Mouse (Mus musculus) heart, adult 2 months (tissue): ENCODE results near the gene Vsig10. TPM values are rescaled to one million over a fixed set of nuclear protein-coding genes. Genes with fewer than 3 reads are reported as not detected.

ENCODE experiments used
- DNase-seq, 2 experiments: peaks; one replicate each; pipeline ENCODE4 v3.0.0; 2021
- H3K27ac ChIP-seq: fragments of 200-600 bp; 2 replicates; pipeline ENCODE4 v1.8.1; 2022
- H3K27me3 ChIP-seq: fragments of 200-500 bp; 2 replicates; pipeline ENCODE4 v1.6.1; 2012; ENCODE audit warnings: mild to moderate bottlenecking, low read length, inconsistent platforms, mixed read lengths; ENCODE audit not compliant: control insufficient read depth, insufficient read depth
- H3K36me3 ChIP-seq: fragments of 200-500 bp; 2 replicates; pipeline ENCODE4 v1.6.1; 2012; ENCODE audit warnings: low read length, inconsistent platforms; ENCODE audit not compliant: control insufficient read depth, insufficient read depth
- H3K4me1 ChIP-seq: fragments of 200-500 bp; 2 replicates; pipeline ENCODE4 v1.6.1; 2011; ENCODE audit warnings: low read length; ENCODE audit not compliant: control insufficient read depth, insufficient read depth
- H3K4me3 ChIP-seq: fragments of 200-600 bp; 2 replicates; pipeline ENCODE4 v1.8.1; 2022
- H3K79me2 ChIP-seq: fragments of 200-500 bp; replicated peaks from 2 replicates; pipeline ENCODE4 v1.6.1; 2012; ENCODE audit warnings: mild to moderate bottlenecking, inconsistent platforms, low read length, moderate library complexity, mixed read lengths; ENCODE audit not compliant: control insufficient read depth, insufficient read depth
- H3K9ac ChIP-seq: fragments of 200-500 bp; 2 replicates; pipeline ENCODE4 v1.6.1; 2012; ENCODE audit warnings: low read depth, mild to moderate bottlenecking, control low read depth, inconsistent platforms, low read length, mixed read lengths
- CTCF ChIP-seq: fragments of 200-600 bp; IDR thresholded peaks from 2 replicates; pipeline ENCODE4 v1.8.1; 2022; ENCODE audit warnings: antibody characterized with exemption, mild to moderate bottlenecking, moderate library complexity
- EP300 ChIP-seq: fragments of 200-500 bp; IDR thresholded peaks from 2 replicates; pipeline ENCODE4 v1.6.1; 2011; ENCODE audit warnings: low read depth, low read length, control low read depth; ENCODE audit not compliant: insufficient read depth
- POLR2A ChIP-seq: fragments of 200-500 bp; IDR thresholded peaks from 2 replicates; pipeline ENCODE4 v1.6.1; 2011; ENCODE audit warnings: mild to moderate bottlenecking, low read depth, low read length, control low read depth; ENCODE audit not compliant: insufficient read depth
- WGBS: fragments of 180-500 bp; shearing (Covaris S2); methylation state at CpG from one replicate; pipeline ENCODE4 v1.1.7; 2018; 5-methylcytosine and 5-hydroxymethylcytosine counted together
- intact Hi-C: fragments of 180-260 bp; cut with DNase I; formaldehyde crosslinking; loops from one replicate; pipeline ENCODE4 v1.15.1; 2025
- polyA plus RNA-seq: library from polyadenylated mRNA; depleted of rRNA; stranded (reverse); fragments of >200 nt; gene quantifications from 2 replicates; pipeline ENCODE4 v1.2.3, GENCODE M21; 2012
- total RNA-seq, 2 experiments: library from RNA; stranded (reverse); gene quantifications; 2 replicates each; pipeline ENCODE4 v1.2.3; 2021

Gene Vsig10
- total and polyA plus RNA-seq, 3 experiments, result 7.0 to 8.9 (median 8.8) TPM

GRCm38 (mm10) chr5:117383198-117383597 is 64.3 kb downstream of the Vsig10 start:
- no peak for TF ChIP-seq EP300
- TF ChIP-seq CTCF, result no peak
- no peak for TF ChIP-seq POLR2A
- intact Hi-C loops, result loop anchor here (10.0 kb wide), 1 partner anchor 268 kb away; the partner anchor contains the start of gene Suds3
- Histone ChIP-seq H3K4me1 (no peaks in the 10 kb centered on the region), H3K9ac (no peak overlapping the region), H3K79me2 (no peaks in the 10 kb centered on the region), H3K36me3 (no peaks in the 10 kb centered on the region), H3K27ac (no peak overlapping the region), H3K4me3 (no peak overlapping the region), H3K27me3 (no peaks in the 10 kb centered on the region)
- no peak for DNase-seq
- 75% methylated on average over 12 of the region's 12 CpGs for WGBS

- peak overlapping the region; percentile 80 for H3K9ac ChIP-seq
- H3K4me3 ChIP-seq, result peak overlapping the region; percentile 59
- H3K27me3 ChIP-seq, result no peaks in the 10 kb centered on the region
- peak overlapping the region; percentile 55; the same call in 1 of the 2 replicates for H3K27ac ChIP-seq
- TF ChIP-seq CTCF (peak; percentile 51), POLR2A (no peak)
- no peak for DNase-seq
- H3K79me2 ChIP-seq, result no peaks in the 10 kb centered on the region
- H3K4me1 ChIP-seq, result peaks cover 1% of the 10 kb centered on the region
- H3K36me3 ChIP-seq, result no peaks in the 10 kb centered on the region
- 8% methylated on average over 16 of the region's 16 CpGs for WGBS
- intact Hi-C loops, result loop anchor here (2.0 to 10.0 kb wide), 3 partner anchors 32 to 274 kb away; partner anchors contain the start of genes Suds3, Vsig10 and Wsb2
These were observed 69.4 kb downstream of the Vsig10 start for GRCm38 (mm10) chr5:117388296-117388751.

- H3K36me3 ChIP-seq, result no peaks in the 10 kb centered on the region
- no peaks in the 10 kb centered on the region for H3K27me3 ChIP-seq
- peaks cover 1% of the 10 kb centered on the region for H3K4me1 ChIP-seq
- H3K4me3 ChIP-seq, result peak within 1 kb of the TSS; percentile 59
- H3K27ac ChIP-seq, result peak within 1 kb of the TSS; percentile 55; the same call in 1 of the 2 replicates
- TF ChIP-seq EP300 (no peak), POLR2A (peak; percentile 41; the same call in 1 of the 2 replicates), CTCF (no peak)
- intact Hi-C loops, result loop anchor here (2.0 to 10.0 kb wide), 3 partner anchors 32 to 274 kb away; partner anchors contain the start of genes Suds3, Vsig10 and Wsb2
- peak; percentile 96 for DNase-seq
- no peaks in the 10 kb centered on the region for H3K79me2 ChIP-seq
- H3K9ac ChIP-seq, result peak within 1 kb of the TSS; percentile 80
- WGBS, result 1% methylated on average over 44 of the region's 44 CpGs
These were observed 70.0 kb downstream of the Vsig10 start, which contains the start of gene Rfc5 for GRCm38 (mm10) chr5:117388877-117389276. TSS of gene Rfc5 (minus strand) at chr5:117389047.

- no peak overlapping the region for H3K27ac ChIP-seq
- H3K79me2 ChIP-seq, result no peaks in the 10 kb centered on the region
- no peaks in the 10 kb centered on the region for H3K36me3 ChIP-seq
- intact Hi-C loops, result no loop called here
- no peak for DNase-seq
- whole genome bisulfite sequencing, result 84% methylated on average over 1 of the region's 1 CpGs
- no peak overlapping the region for H3K9ac ChIP-seq
- no peak overlapping the region for H3K4me3 ChIP-seq
- H3K27me3 ChIP-seq, result no peaks in the 10 kb centered on the region
- H3K4me1 ChIP-seq, result peaks cover 1% of the 10 kb centered on the region
- TF ChIP-seq CTCF, result no peak
- no peak for TF ChIP-seq POLR2A
- no peak for TF ChIP-seq EP300
These were observed 72.0 kb downstream of the Vsig10 start for GRCm38 (mm10) chr5:117390895-117391294.

- Histone ChIP-seq H3K27me3 (no peaks in the 10 kb centered on the region), H3K4me3 (no peak overlapping the region), H3K4me1 (no peaks in the 10 kb centered on the region), H3K27ac (no peak overlapping the region), H3K9ac (no peak overlapping the region), H3K79me2 (no peaks in the 10 kb centered on the region), H3K36me3 (no peaks in the 10 kb centered on the region)
- TF ChIP-seq CTCF (no peak), POLR2A (no peak), EP300 (no peak)
- intact Hi-C loops, result no loop called here
- DNase-seq, result no peak
- 84% methylated on average over 5 of the region's 5 CpGs for WGBS
These were observed 77.0 kb downstream of the Vsig10 start for GRCm38 (mm10) chr5:117395834-117396233.

GRCm38 (mm10) chr5:117396596-117397014 is 77.7 kb downstream of the Vsig10 start:
- TF ChIP-seq CTCF (no peak), EP300 (no peak), POLR2A (no peak)
- Histone ChIP-seq H3K27ac (no peak overlapping the region), H3K9ac (no peak overlapping the region), H3K79me2 (no peaks in the 10 kb centered on the region), H3K4me3 (no peak overlapping the region), H3K27me3 (no peaks in the 10 kb centered on the region), H3K4me1 (no peaks in the 10 kb centered on the region), H3K36me3 (no peaks in the 10 kb centered on the region)
- 71% methylated on average over 6 of the region's 6 CpGs for WGBS
- DNase-seq, result no peak
- intact Hi-C loops, result no loop called here
